Mouse (Mus musculus) MEL (cell line): ENCODE measurements around the gene Dcun1d2. TPM values are rescaled to one million over a fixed set of nuclear protein-coding genes. Genes with fewer than 3 reads are reported as not detected.

Source experiments
- DNase-seq: peaks from one replicate; pipeline ENCODE4 v3.0.0; 2011; ENCODE audit warnings: low read depth, low spot score
- H3K27ac ChIP-seq: 2 replicates; pipeline ENCODE4 v1.5.1; 2012; ENCODE audit warnings: low read depth, mild to moderate bottlenecking, control low read depth, low read length, moderate library complexity; ENCODE audit not compliant: control insufficient read depth
- H3K27me3 ChIP-seq, 2 experiments: fragments of 150-350 bp in 1 of 2; sonication (generic) in 1 of 2; 2 replicates each; pipeline ENCODE4 v1.6.1; 2012; ENCODE audit warnings: low read length in 2 of 2, mild to moderate bottlenecking in 2 of 2, improper control_type of control experiment in 1 of 2, moderate library complexity in 1 of 2; ENCODE audit not compliant: insufficient read depth in 2 of 2, control insufficient read depth in 1 of 2
- H3K36me3 ChIP-seq, 2 experiments: 2 replicates each; pipeline ENCODE4 v1.6.1; 2012 to 2014; ENCODE audit warnings: low read length in 2 of 2, improper control_type of control experiment in 1 of 2, inconsistent platforms in 1 of 2, mild to moderate bottlenecking in 1 of 2; ENCODE audit not compliant: insufficient read depth in 2 of 2, control insufficient read depth in 1 of 2
- H3K4me1 ChIP-seq, 2 experiments: fragments of 150-350 bp in 1 of 2; sonication (generic) in 1 of 2; 2 replicates each; pipeline ENCODE4 v1.6.1; 2012; ENCODE audit warnings: low read length in 2 of 2, improper control_type of control experiment in 1 of 2, mild to moderate bottlenecking in 1 of 2; ENCODE audit not compliant: insufficient read depth in 2 of 2, control insufficient read depth in 1 of 2
- H3K4me3 ChIP-seq, 2 experiments: fragments of 150-350 bp in 1 of 2; sonication (generic) in 1 of 2; 2 replicates each; pipeline ENCODE4 v1.5.1; 2012; ENCODE audit warnings: low read depth in 2 of 2, low read length in 2 of 2, mild to moderate bottlenecking in 2 of 2, moderate library complexity in 2 of 2, control low read depth in 1 of 2, improper control_type of control experiment in 1 of 2; ENCODE audit not compliant: control insufficient read depth in 1 of 2, insufficient read depth in 1 of 2
- H3K79me2 ChIP-seq: 2 replicates; pipeline ENCODE4 v1.6.1; 2012; ENCODE audit warnings: mild to moderate bottlenecking, low read length, moderate library complexity; ENCODE audit not compliant: control insufficient read depth, poor library complexity, insufficient read depth
- H3K9ac ChIP-seq: 2 replicates; pipeline ENCODE4 v1.6.1; 2012; ENCODE audit warnings: low read depth, mild to moderate bottlenecking, control low read depth, low read length, moderate library complexity; ENCODE audit not compliant: control insufficient read depth, poor library complexity, severe bottlenecking
- H3K9me3 ChIP-seq: fragments of 150-350 bp; sonication (generic); replicated peaks from 2 replicates; pipeline ENCODE4 v1.6.1; 2012; ENCODE audit warnings: mild to moderate bottlenecking, low read length, improper control_type of control experiment, moderate library complexity; ENCODE audit not compliant: insufficient read depth
- CHD1 ChIP-seq: IDR thresholded peaks from 2 replicates; pipeline ENCODE4 v1.6.1; 2012; ENCODE audit warnings: low read depth, mild to moderate bottlenecking, inconsistent platforms, low read length, improper control_type of control experiment
- CHD2 ChIP-seq: IDR thresholded peaks from 2 replicates; pipeline ENCODE4 v1.6.1; 2011; ENCODE audit warnings: low read length, improper control_type of control experiment
- CTCF ChIP-seq, 3 experiments: IDR thresholded peaks in 2 of 3; conservative IDR thresholded peaks in 1 of 3; 2 replicates each; pipeline ENCODE4 v1.5.1; 2011 to 2012; ENCODE audit warnings: low read length in 3 of 3, low read depth in 2 of 3, mild to moderate bottlenecking in 2 of 3, improper control_type of control experiment in 1 of 3, inconsistent platforms in 1 of 3, mixed read lengths in 1 of 3, moderate library complexity in 1 of 3; ENCODE audit not compliant: control insufficient read depth in 1 of 3, insufficient read depth in 1 of 3, poor library complexity in 1 of 3, severe bottlenecking in 1 of 3
- E2F4 ChIP-seq: IDR thresholded peaks from 2 replicates; pipeline ENCODE4 v1.6.1; 2011; ENCODE audit warnings: low read depth, low read length, improper control_type of control experiment, borderline replicate concordance
- ELF1 ChIP-seq: IDR thresholded peaks from 2 replicates; pipeline ENCODE4 v1.6.1; 2014; ENCODE audit warnings: low read depth, mild to moderate bottlenecking, inconsistent platforms, low read length, improper control_type of control experiment, moderate library complexity
- EP300 ChIP-seq, 2 experiments: IDR thresholded peaks; 2 replicates each; pipeline ENCODE4 v1.6.1; 2011; ENCODE audit warnings: improper control_type of control experiment in 2 of 2, low read length in 2 of 2, low read depth in 1 of 2, mild to moderate bottlenecking in 1 of 2
- GATA1 ChIP-seq: IDR thresholded peaks from 2 replicates; pipeline ENCODE4 v1.6.1; 2011; ENCODE audit warnings: low read depth, low read length, improper control_type of control experiment
- MAFK ChIP-seq: IDR thresholded peaks from 2 replicates; pipeline ENCODE4 v1.6.1; 2011; ENCODE audit warnings: low read depth, mild to moderate bottlenecking, low read length, improper control_type of control experiment, borderline replicate concordance
- MAZ ChIP-seq: IDR thresholded peaks from 2 replicates; pipeline ENCODE4 v1.6.1; 2012; ENCODE audit warnings: low read depth, mild to moderate bottlenecking, inconsistent platforms, low read length, improper control_type of control experiment
- MYB ChIP-seq: IDR thresholded peaks from 2 replicates; pipeline ENCODE4 v1.6.1; 2011; ENCODE audit warnings: mild to moderate bottlenecking, low read depth, low read length, improper control_type of control experiment
- MYC ChIP-seq: IDR thresholded peaks from 2 replicates; pipeline ENCODE4 v1.6.1; 2011; ENCODE audit warnings: low read depth, mild to moderate bottlenecking, low read length, improper control_type of control experiment, moderate library complexity
- NRF1 ChIP-seq: IDR thresholded peaks from 2 replicates; pipeline ENCODE4 v1.6.1; 2014; ENCODE audit warnings: low read depth, mild to moderate bottlenecking, inconsistent platforms, low read length, improper control_type of control experiment, moderate library complexity; ENCODE audit not compliant: poor library complexity, insufficient read depth, severe bottlenecking
- POLR2A ChIP-seq, 2 experiments: IDR thresholded peaks; 2 replicates each; pipeline ENCODE4 v1.6.1; 2011 to 2012; ENCODE audit warnings: low read length in 2 of 2, mild to moderate bottlenecking in 2 of 2, control low read depth in 1 of 2, improper control_type of control experiment in 1 of 2, low read depth in 1 of 2, moderate library complexity in 1 of 2; ENCODE audit not compliant: control insufficient read depth in 1 of 2, insufficient read depth in 1 of 2, poor library complexity in 1 of 2
- POLR2AphosphoS5 ChIP-seq: IDR thresholded peaks from 2 replicates; pipeline ENCODE4 v1.6.1; 2012; ENCODE audit warnings: low read depth, borderline replicate concordance, mild to moderate bottlenecking, inconsistent platforms, low read length, moderate library complexity, mixed read lengths
- SMC3 ChIP-seq: IDR thresholded peaks from 2 replicates; pipeline ENCODE4 v1.6.1; 2011; ENCODE audit warnings: low read depth, low read length, improper control_type of control experiment
- TAL1 ChIP-seq: IDR thresholded peaks from 2 replicates; pipeline ENCODE4 v1.6.1; 2012; ENCODE audit warnings: mild to moderate bottlenecking, inconsistent platforms, low read length, moderate library complexity, mixed read lengths
- USF1 ChIP-seq: IDR thresholded peaks from 2 replicates; pipeline ENCODE4 v1.6.1; 2014; ENCODE audit warnings: low read depth, mild to moderate bottlenecking, inconsistent platforms, low read length, improper control_type of control experiment, moderate library complexity
- USF2 ChIP-seq, 2 experiments: IDR thresholded peaks; 2 replicates each; pipeline ENCODE4 v1.6.1; 2011 to 2012; ENCODE audit warnings: improper control_type of control experiment in 2 of 2, low read length in 2 of 2, borderline replicate concordance in 1 of 2, inconsistent platforms in 1 of 2, low read depth in 1 of 2, mild to moderate bottlenecking in 1 of 2; ENCODE audit not compliant: insufficient read depth in 1 of 2
- ZC3H11A ChIP-seq: IDR thresholded peaks from 2 replicates; pipeline ENCODE4 v1.6.1; 2012; ENCODE audit warnings: low read depth, mild to moderate bottlenecking, inconsistent platforms, low read length, improper control_type of control experiment
- ZMIZ1 ChIP-seq: IDR thresholded peaks from 2 replicates; pipeline ENCODE4 v1.6.1; 2012; ENCODE audit warnings: low read depth, mild to moderate bottlenecking, inconsistent platforms, low read length, improper control_type of control experiment, moderate library complexity
- ZNF384 ChIP-seq: IDR thresholded peaks from 2 replicates; pipeline ENCODE4 v1.6.1; 2012; ENCODE audit warnings: low read depth, mild to moderate bottlenecking, inconsistent platforms, low read length, improper control_type of control experiment
- polyA plus RNA-seq, 2 experiments: library from polyadenylated mRNA; stranded (reverse) in 1 of 2; unstranded in 1 of 2; fragments of >175 nt in 1 of 2; fragments of >200 nt in 1 of 2; gene quantifications; 2 replicates each; pipeline versions ENCODE4 v1.2.1 to v1.2.4; 2012; ENCODE audit warnings: low replicate concordance in 2 of 2, low read depth in 1 of 2; ENCODE audit not compliant: insufficient read length in 2 of 2, insufficient read depth in 1 of 2, missing spikeins in 1 of 2
- total RNA-seq: library from RNA; depleted of rRNA; stranded (reverse); fragments of 300-350 nt; gene quantifications from 2 replicates; pipeline ENCODE4 v1.2.3, GENCODE M21; 2012

Dcun1d2 gene
- total and polyA plus RNA-seq, 3 experiments, result 19.1 to 19.9 TPM; not detected in 1

DNA sequence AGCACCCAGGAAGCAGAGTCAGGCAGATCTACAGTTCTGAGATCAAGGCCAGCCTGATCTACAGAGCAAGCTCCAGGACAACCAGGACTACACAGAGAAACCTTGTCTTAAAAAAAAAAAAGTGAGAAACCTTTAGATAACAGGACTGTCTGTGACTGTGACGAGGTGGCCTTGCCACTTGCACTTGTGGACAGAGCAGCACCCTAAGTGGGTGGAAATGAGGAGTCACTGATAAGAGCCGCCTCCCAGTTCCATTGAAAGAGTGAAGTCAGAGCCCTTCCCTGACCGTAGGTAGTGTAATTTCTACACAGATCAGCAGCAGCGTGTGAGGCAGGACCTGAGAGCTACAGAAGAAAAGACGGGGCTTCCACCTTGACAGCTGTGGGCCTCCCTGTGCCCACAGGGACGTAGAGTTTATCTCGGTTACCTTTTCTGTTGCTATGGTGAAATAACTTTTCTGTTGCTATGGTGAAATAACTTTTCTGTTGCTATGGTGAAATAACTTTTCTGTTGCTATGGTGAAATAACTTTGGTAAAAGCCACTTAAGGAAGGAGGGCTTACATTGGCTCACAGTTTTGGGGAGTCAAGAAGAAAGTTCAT is 18.5 kb upstream of the Dcun1d2 start:
- no peak overlapping the region for H3K27ac ChIP-seq
- no peak overlapping the region for H3K4me3 ChIP-seq
- no peaks in the 10 kb centered on the region for H3K79me2 ChIP-seq
- no peak for TF ChIP-seq MAFK
- no peak for TF ChIP-seq MYC
- no peak for TF ChIP-seq ZNF384
- no peak for TF ChIP-seq GATA1
- TF ChIP-seq CHD1, result no peak
- no peak for TF ChIP-seq E2F4
- TF ChIP-seq CHD2, result no peak
- TF ChIP-seq NRF1, result no peak
- TF ChIP-seq MYB, result no peak
- TF ChIP-seq USF2 (IDR thresholded peaks at IDR 0.05; ENCODE audit: borderline replicate concordance in 1 of 2, insufficient read depth in 1 of 2, low read depth in 1 of 2, low read length in 2 of 2), result no peak
- TF ChIP-seq USF1, result no peak
- no peak for TF ChIP-seq EP300 (IDR thresholded peaks at IDR 0.05; ENCODE audit: low read depth in 1 of 2, low read length in 2 of 2)
- TF ChIP-seq ZMIZ1, result no peak
- TF ChIP-seq MAZ, result no peak
- no peak for TF ChIP-seq SMC3
- TF ChIP-seq ZC3H11A, result no peak
- TF ChIP-seq TAL1, result no peak
- no peak for TF ChIP-seq ELF1
- TF ChIP-seq POLR2AphosphoS5, result no peak
- no peaks in the 10 kb centered on the region for H3K9me3 ChIP-seq
- H3K36me3 ChIP-seq, result no peaks in the 10 kb centered on the region; a peak in 1 of 4 replicates
- DNase-seq, result peak; percentile 32
- no peaks in the 10 kb centered on the region for H3K27me3 ChIP-seq
- H3K4me1 ChIP-seq, result no peaks in the 10 kb centered on the region
- no peak overlapping the region for H3K9ac ChIP-seq

DNA sequence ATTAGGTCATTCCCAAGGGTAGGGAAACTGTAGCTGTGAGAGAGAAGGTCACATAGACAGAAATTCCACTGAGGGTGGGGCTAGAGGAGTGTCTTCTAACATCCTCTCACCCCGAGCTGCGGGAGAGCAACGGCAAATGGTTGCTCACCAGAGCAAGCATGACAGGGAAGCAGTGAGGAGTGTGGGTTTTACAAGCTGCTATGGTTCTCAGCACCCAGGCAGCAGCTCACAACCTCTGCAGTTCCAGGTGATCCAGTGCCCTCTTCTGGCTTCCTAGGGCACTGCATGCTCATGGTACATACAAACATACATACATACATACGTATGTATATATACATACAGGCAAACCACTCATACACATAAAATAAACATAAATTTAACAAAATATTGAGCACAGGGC is 18.0 kb upstream of the Dcun1d2 start:
- Histone ChIP-seq H3K27me3 (no peaks in the 10 kb centered on the region), H3K4me1 (no peaks in the 10 kb centered on the region), H3K4me3 (no peak overlapping the region), H3K9me3 (no peaks in the 10 kb centered on the region), H3K9ac (no peak overlapping the region), H3K27ac (no peak overlapping the region), H3K79me2 (no peaks in the 10 kb centered on the region), H3K36me3 (no peaks in the 10 kb centered on the region; a peak in 1 of 4 replicates)
- peak; percentile 35 for DNase-seq
- TF ChIP-seq ZNF384 (no peak), CTCF (IDR thresholded peaks at IDR 0.05 in 2 of 3, conservative IDR thresholded peaks at IDR 0.05 in 1 of 3; ENCODE audit: control insufficient read depth in 1 of 3, insufficient read depth in 1 of 3, low read depth in 2 of 3, low read length in 3 of 3, poor library complexity in 1 of 3, severe bottlenecking in 1 of 3) (peak; percentile 14 to 36 (median 27)), POLR2A (IDR thresholded peaks at IDR 0.05; ENCODE audit: control insufficient read depth in 1 of 2, insufficient read depth in 1 of 2, low read depth in 1 of 2, low read length in 2 of 2, poor library complexity in 1 of 2) (no peak), SMC3 (no peak), E2F4 (no peak)
